Mouse (Mus musculus): ENCODE measurements at regions not wholly inside any gene's neighbourhood (a gene's known extent, or its start where the extent isn't known, plus 50 kb on each side); places are given as distances from the start of the nearest gene placed in this dataset.
A peak's percentile ranks its signal among the peaks of the same experiment; 100 is the strongest.

GRCm38 (mm10) chr12:110332616-110333154, 53.8 kb downstream of the Dio3 start:
- DNase-seq (ENCODE audit: low spot score in 2 of 2), result no peak

GRCm38 (mm10) chr12:110334609-110335008, 55.7 kb downstream of the Dio3 start:
- no peak for DNase-seq (ENCODE audit: low spot score in 2 of 2)

GRCm38 (mm10) chr12:110344280-110344827, 65.5 kb downstream of the Dio3 start:
- no peak for DNase-seq (ENCODE audit: low spot score in 2 of 2)

DNA sequence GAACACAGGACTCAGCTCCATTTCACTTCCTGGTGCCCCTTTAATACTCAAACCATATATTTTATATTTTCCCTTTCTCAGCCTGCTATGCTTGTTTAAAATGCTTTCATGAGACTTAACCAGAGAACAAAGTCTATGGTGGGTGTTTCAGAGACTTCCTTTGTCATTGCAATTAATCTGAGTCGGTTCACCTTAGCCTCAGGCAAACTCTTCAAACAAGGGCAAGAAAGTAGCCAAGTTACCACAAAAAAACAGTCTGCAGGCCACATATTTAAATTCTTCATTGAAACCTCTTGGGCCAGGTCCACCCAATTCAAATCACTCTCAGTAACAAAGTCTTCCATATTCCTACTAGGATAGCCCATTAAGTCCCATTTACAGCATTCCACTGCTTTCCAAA, 70.8 kb downstream of the Dio3 start:
- DNase-seq (ENCODE audit: low spot score in 2 of 2), result no peak

DNA sequence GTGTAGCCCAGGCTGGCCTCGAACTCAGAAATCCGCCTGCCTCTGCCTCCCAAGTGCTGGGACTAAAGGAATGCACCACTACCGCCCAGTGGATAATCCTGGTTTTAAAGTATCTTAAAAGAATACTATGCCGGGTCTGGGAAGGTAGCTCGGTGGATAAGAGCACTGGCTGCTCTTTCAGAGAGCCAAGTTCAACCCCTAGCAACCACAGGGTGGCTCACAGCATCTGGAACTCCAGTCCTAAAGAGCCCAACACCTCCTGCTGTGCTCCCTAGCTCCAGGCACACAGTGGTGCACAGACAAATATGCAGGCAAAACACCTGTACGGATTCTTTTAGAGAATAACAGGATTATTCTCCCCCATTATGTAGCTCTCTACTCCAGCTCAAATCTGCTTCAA, 77.0 kb downstream of the Dio3 start:
- DNase-seq (ENCODE audit: low spot score in 2 of 2), result no peak

- DNase-seq (ENCODE audit: low spot score in 2 of 2), result no peak
These were observed 79.8 kb upstream of the Ppp2r5c start for GRCm38 (mm10) chr12:110367102-110367501.

- no peak for DNase-seq (ENCODE audit: low spot score in 2 of 2)
These were observed 79.1 kb upstream of the Ppp2r5c start for GRCm38 (mm10) chr12:110367822-110368221.

GRCm38 (mm10) chr12:110371886-110372690, 74.8 kb upstream of the Ppp2r5c start:
- DNase-seq (ENCODE audit: low spot score in 2 of 2), result no peak

GRCm38 (mm10) chr12:110372986-110373385, 73.9 kb upstream of the Ppp2r5c start:
- DNase-seq (ENCODE audit: low spot score in 2 of 2), result no peak

DNA sequence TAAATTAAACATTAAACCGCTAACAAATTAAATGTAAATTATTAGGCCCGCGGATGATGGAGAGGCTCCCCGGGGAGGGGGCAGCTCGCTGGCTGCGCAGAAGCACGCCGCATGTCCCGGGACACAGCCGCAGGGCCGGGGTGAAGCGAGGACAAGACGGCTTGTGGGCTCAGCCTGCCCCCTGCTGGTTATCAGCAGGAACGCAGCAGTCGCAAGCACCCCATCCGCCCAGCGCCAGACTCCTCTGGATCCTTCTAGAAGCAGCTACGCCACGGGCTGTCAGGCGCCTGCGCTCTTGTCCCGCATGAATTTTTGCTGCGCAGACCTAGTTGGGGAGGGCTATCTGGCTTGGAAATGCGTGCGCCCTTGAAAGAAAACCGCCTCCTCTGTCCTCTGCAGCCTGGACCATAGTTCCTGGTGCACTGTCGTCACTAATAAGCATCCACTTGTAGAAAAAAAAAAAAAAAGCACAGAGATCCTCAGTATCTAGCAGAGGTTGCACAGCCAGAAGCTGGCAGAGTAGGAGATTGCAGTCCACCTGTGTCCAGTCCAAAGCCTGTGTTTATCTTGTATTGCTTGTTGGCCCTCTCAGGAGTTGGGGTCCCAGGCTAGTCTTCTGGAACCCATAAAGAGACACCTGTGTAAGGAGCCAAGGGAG, 73.4 kb upstream of the Ppp2r5c start:
- DNase-seq (ENCODE audit: low spot score in 2 of 2), result peak; percentile 84 to 87

GRCm38 (mm10) chr12:110375139-110375538, 71.8 kb upstream of the Ppp2r5c start:
- no peak for DNase-seq (ENCODE audit: low spot score in 2 of 2)

DNA sequence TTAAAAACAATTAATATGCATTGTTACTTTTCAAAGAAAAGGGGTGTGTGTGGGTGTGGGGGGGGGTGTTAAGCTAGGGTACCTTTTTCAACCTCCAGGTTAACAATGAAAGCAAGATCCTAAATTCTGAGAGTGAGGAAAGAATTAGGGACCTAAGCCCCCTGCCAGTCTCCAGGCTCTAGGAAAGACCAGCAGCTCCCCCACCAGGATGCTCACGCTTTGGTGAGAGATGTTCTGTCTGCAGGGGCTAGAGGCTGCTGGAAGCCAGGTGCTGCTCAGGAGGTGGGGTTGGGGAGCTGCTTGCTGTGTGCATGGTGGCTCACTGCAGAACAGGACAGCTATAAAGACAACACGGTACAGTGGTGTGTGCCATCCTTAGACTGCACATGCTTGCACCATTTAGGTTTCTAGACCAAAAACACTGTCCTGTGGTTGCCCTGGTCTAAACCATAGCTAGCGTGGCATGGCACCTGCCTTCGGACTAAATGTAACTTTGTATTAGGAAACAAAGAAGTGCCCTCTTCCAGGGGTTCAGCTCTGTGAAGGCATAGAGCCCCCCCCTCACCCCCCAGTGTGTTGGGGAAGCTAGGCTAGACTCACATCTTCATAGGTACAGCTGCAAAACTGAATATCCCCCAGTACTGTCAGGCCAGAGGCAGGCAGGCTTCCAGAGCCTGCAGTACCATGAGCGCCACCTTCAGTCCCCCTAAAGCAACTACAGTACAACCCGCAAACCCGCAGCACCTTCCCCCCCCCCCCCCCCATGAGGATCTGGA, 70.7 kb upstream of the Ppp2r5c start:
- no peak for DNase-seq (ENCODE audit: low spot score in 2 of 2)

- no peak for DNase-seq (ENCODE audit: low spot score in 2 of 2)
These were observed 70.1 kb upstream of the Ppp2r5c start for GRCm38 (mm10) chr12:110376838-110377150.

DNA sequence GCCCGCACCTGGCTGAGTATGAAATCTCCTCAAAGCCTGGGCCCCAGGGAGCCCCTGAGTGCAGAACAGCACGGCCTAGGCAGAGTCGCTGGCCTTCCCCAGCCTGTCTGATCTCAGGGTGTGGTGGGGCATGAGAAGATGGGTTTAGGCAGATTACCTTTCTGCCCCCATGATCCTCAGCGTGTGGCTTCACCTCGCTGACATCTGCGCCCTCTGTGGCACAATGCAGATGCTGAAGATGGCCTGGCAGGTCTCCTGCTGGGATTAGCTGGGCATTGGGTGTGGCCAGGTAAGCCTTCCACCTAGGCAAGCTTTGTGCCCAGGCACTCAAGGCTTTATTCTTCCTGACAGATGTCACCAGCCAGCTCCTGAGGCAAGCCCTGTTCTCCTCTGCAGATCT, 69.6 kb upstream of the Ppp2r5c start:
- no peak for DNase-seq (ENCODE audit: low spot score in 2 of 2)

DNA sequence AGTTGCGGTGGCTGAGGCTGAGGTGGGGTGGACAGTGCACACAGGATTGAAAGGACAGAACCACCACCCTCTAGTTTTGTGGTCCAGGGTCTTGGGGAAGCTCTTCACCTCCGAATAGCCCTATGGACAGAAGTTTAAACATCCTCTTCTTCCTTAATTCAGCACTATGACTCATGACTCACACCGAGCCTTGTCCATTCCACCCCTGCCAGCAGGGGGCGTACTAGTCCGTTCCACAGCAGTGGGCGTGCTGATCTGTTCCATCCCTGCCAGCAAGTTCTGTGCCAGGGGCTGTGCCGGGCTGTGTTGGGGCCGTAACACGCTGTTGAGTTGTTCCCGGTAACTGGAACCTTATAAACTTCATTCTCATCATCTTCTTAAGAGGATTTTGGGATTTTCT, 69.2 kb upstream of the Ppp2r5c start:
- DNase-seq (ENCODE audit: low spot score in 2 of 2), result peak; percentile 65 to 70

GRCm38 (mm10) chr12:110378302-110378701, 68.6 kb upstream of the Ppp2r5c start:
- DNase-seq (ENCODE audit: low spot score in 2 of 2), result no peak

GRCm38 (mm10) chr12:110379721-110380120, 67.2 kb upstream of the Ppp2r5c start:
- DNase-seq (ENCODE audit: low spot score in 2 of 2), result no peak

DNA sequence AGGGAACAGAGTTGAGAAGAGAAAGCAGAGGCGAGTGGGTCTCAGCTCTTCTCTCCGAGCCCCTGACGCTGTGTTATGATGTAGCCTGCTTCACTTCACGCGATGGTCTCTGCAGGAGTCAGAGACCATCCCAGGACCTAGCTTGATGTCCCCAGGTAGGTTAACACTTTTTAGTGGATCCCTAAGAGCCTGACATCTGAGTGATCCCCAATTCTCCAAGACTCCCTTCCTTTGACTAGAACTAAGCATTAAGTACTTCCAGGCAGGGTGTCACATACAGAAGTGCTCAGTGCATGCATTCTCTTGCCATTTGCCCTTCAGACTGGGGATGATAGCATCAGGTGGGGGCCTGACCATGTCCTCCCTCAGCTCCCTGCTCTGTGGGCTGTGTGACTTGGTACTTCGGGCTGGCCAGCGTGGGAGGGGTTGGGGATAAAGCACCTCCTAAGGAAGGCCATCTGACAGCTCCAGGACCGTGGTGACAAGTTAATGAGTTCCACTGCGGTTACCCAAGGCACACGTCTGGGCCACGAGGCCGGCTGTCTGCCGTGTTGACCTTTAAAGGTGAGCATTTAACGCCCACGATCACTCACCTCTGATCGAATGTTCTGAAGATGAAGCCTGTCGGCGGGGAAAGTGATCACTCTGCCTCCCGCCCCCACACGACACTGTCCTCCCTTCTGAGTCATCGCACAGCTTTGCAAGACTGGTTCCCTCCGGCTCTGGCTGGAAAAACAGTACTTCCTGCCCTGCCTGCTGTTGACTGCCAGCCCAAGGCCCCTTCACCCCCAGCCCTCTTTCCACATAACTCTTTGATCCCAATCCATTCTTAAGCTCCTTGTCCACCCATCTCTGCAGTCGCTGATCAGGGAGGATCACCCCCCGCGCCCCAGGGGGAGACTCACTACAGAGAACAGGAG, 65.8 kb upstream of the Ppp2r5c start:
- DNase-seq (ENCODE audit: low spot score in 2 of 2), result peak; percentile 45 to 62

- no peak for DNase-seq (ENCODE audit: low spot score in 2 of 2)
These were observed 61.9 kb upstream of the Ppp2r5c start for GRCm38 (mm10) chr12:110385031-110385430.

GRCm38 (mm10) chr12:110385801-110386599, 60.9 kb upstream of the Ppp2r5c start:
- no peak for DNase-seq (ENCODE audit: low spot score in 2 of 2)

Data from urinary bladder, postnatal 36 days (tissue).